Mouse (Mus musculus) MEL (cell line): Measurements from ENCODE around the gene Lsm7. TPM values are rescaled to one million over a fixed set of nuclear protein-coding genes. Genes with fewer than 3 reads are reported as not detected.
A peak's percentile ranks its signal among the peaks of the same experiment; 100 is the strongest.

ENCODE experiments used
- DNase-seq: peaks from one replicate; pipeline ENCODE4 v3.0.0; 2011; ENCODE audit warnings: low read depth, low spot score
- H3K27ac ChIP-seq: 2 replicates; pipeline ENCODE4 v1.5.1; 2012; ENCODE audit warnings: low read depth, mild to moderate bottlenecking, control low read depth, low read length, moderate library complexity; ENCODE audit not compliant: control insufficient read depth
- H3K27me3 ChIP-seq, 2 experiments: fragments of 150-350 bp in 1 of 2; sonication (generic) in 1 of 2; 2 replicates each; pipeline ENCODE4 v1.6.1; 2012; ENCODE audit warnings: low read length in 2 of 2, mild to moderate bottlenecking in 2 of 2, improper control_type of control experiment in 1 of 2, moderate library complexity in 1 of 2; ENCODE audit not compliant: insufficient read depth in 2 of 2, control insufficient read depth in 1 of 2
- H3K36me3 ChIP-seq, 2 experiments: 2 replicates each; pipeline ENCODE4 v1.6.1; 2012 to 2014; ENCODE audit warnings: low read length in 2 of 2, improper control_type of control experiment in 1 of 2, inconsistent platforms in 1 of 2, mild to moderate bottlenecking in 1 of 2; ENCODE audit not compliant: insufficient read depth in 2 of 2, control insufficient read depth in 1 of 2
- H3K4me1 ChIP-seq, 2 experiments: fragments of 150-350 bp in 1 of 2; sonication (generic) in 1 of 2; 2 replicates each; pipeline ENCODE4 v1.6.1; 2012; ENCODE audit warnings: low read length in 2 of 2, improper control_type of control experiment in 1 of 2, mild to moderate bottlenecking in 1 of 2; ENCODE audit not compliant: insufficient read depth in 2 of 2, control insufficient read depth in 1 of 2
- H3K4me3 ChIP-seq, 2 experiments: fragments of 150-350 bp in 1 of 2; sonication (generic) in 1 of 2; 2 replicates each; pipeline ENCODE4 v1.5.1; 2012; ENCODE audit warnings: low read depth in 2 of 2, low read length in 2 of 2, mild to moderate bottlenecking in 2 of 2, moderate library complexity in 2 of 2, control low read depth in 1 of 2, improper control_type of control experiment in 1 of 2; ENCODE audit not compliant: control insufficient read depth in 1 of 2, insufficient read depth in 1 of 2
- H3K79me2 ChIP-seq: 2 replicates; pipeline ENCODE4 v1.6.1; 2012; ENCODE audit warnings: mild to moderate bottlenecking, low read length, moderate library complexity; ENCODE audit not compliant: control insufficient read depth, poor library complexity, insufficient read depth
- H3K9ac ChIP-seq: 2 replicates; pipeline ENCODE4 v1.6.1; 2012; ENCODE audit warnings: low read depth, mild to moderate bottlenecking, control low read depth, low read length, moderate library complexity; ENCODE audit not compliant: control insufficient read depth, poor library complexity, severe bottlenecking
- H3K9me3 ChIP-seq: fragments of 150-350 bp; sonication (generic); replicated peaks from 2 replicates; pipeline ENCODE4 v1.6.1; 2012; ENCODE audit warnings: mild to moderate bottlenecking, low read length, improper control_type of control experiment, moderate library complexity; ENCODE audit not compliant: insufficient read depth
- CHD2 ChIP-seq: IDR thresholded peaks from 2 replicates; pipeline ENCODE4 v1.6.1; 2011; ENCODE audit warnings: low read length, improper control_type of control experiment
- CTCF ChIP-seq, 3 experiments: IDR thresholded peaks in 2 of 3; conservative IDR thresholded peaks in 1 of 3; 2 replicates each; pipeline ENCODE4 v1.5.1; 2011 to 2012; ENCODE audit warnings: low read length in 3 of 3, low read depth in 2 of 3, mild to moderate bottlenecking in 2 of 3, improper control_type of control experiment in 1 of 3, inconsistent platforms in 1 of 3, mixed read lengths in 1 of 3, moderate library complexity in 1 of 3; ENCODE audit not compliant: control insufficient read depth in 1 of 3, insufficient read depth in 1 of 3, poor library complexity in 1 of 3, severe bottlenecking in 1 of 3
- EP300 ChIP-seq, 2 experiments: IDR thresholded peaks; 2 replicates each; pipeline ENCODE4 v1.6.1; 2011; ENCODE audit warnings: improper control_type of control experiment in 2 of 2, low read length in 2 of 2, low read depth in 1 of 2, mild to moderate bottlenecking in 1 of 2
- GABPA ChIP-seq: IDR thresholded peaks from 2 replicates; pipeline ENCODE4 v1.6.1; 2012; ENCODE audit warnings: low read depth, mild to moderate bottlenecking, inconsistent platforms, low read length, improper control_type of control experiment, moderate library complexity
- GATA1 ChIP-seq: IDR thresholded peaks from 2 replicates; pipeline ENCODE4 v1.6.1; 2011; ENCODE audit warnings: low read depth, low read length, improper control_type of control experiment
- MAFK ChIP-seq: IDR thresholded peaks from 2 replicates; pipeline ENCODE4 v1.6.1; 2011; ENCODE audit warnings: low read depth, mild to moderate bottlenecking, low read length, improper control_type of control experiment, borderline replicate concordance
- MEF2A ChIP-seq: IDR thresholded peaks from 2 replicates; pipeline ENCODE4 v1.6.1; 2014; ENCODE audit warnings: low read depth, mild to moderate bottlenecking, inconsistent platforms, low read length, improper control_type of control experiment; ENCODE audit not compliant: poor library complexity, insufficient replicate concordance, severe bottlenecking; ENCODE audit errors: extremely low read depth
- MYC ChIP-seq: IDR thresholded peaks from 2 replicates; pipeline ENCODE4 v1.6.1; 2011; ENCODE audit warnings: low read depth, mild to moderate bottlenecking, low read length, improper control_type of control experiment, moderate library complexity
- NRF1 ChIP-seq: IDR thresholded peaks from 2 replicates; pipeline ENCODE4 v1.6.1; 2014; ENCODE audit warnings: low read depth, mild to moderate bottlenecking, inconsistent platforms, low read length, improper control_type of control experiment, moderate library complexity; ENCODE audit not compliant: poor library complexity, insufficient read depth, severe bottlenecking
- POLR2A ChIP-seq, 2 experiments: IDR thresholded peaks; 2 replicates each; pipeline ENCODE4 v1.6.1; 2011 to 2012; ENCODE audit warnings: low read length in 2 of 2, mild to moderate bottlenecking in 2 of 2, control low read depth in 1 of 2, improper control_type of control experiment in 1 of 2, low read depth in 1 of 2, moderate library complexity in 1 of 2; ENCODE audit not compliant: control insufficient read depth in 1 of 2, insufficient read depth in 1 of 2, poor library complexity in 1 of 2
- RCOR1 ChIP-seq: IDR thresholded peaks from 2 replicates; pipeline ENCODE4 v1.6.1; 2012; ENCODE audit warnings: low read depth, mild to moderate bottlenecking, inconsistent platforms, low read length, improper control_type of control experiment
- SIN3A ChIP-seq: IDR thresholded peaks from 2 replicates; pipeline ENCODE4 v1.6.1; 2012; ENCODE audit warnings: low read length, improper control_type of control experiment, inconsistent platforms
- TAL1 ChIP-seq: IDR thresholded peaks from 2 replicates; pipeline ENCODE4 v1.6.1; 2012; ENCODE audit warnings: mild to moderate bottlenecking, inconsistent platforms, low read length, moderate library complexity, mixed read lengths
- TBP ChIP-seq: IDR thresholded peaks from 2 replicates; pipeline ENCODE4 v1.8.0; 2011; ENCODE audit warnings: low read depth, low read length, improper control_type of control experiment
- TCF12 ChIP-seq: IDR thresholded peaks from 2 replicates; pipeline ENCODE4 v1.6.1; 2014; ENCODE audit warnings: low read depth, mild to moderate bottlenecking, inconsistent platforms, low read length, improper control_type of control experiment, moderate library complexity
- UBTF ChIP-seq: IDR thresholded peaks from 2 replicates; pipeline ENCODE4 v1.6.1; 2012; ENCODE audit warnings: low read depth, mild to moderate bottlenecking, inconsistent platforms, low read length, improper control_type of control experiment, moderate library complexity, borderline replicate concordance; ENCODE audit not compliant: insufficient read depth
- USF1 ChIP-seq: IDR thresholded peaks from 2 replicates; pipeline ENCODE4 v1.6.1; 2014; ENCODE audit warnings: low read depth, mild to moderate bottlenecking, inconsistent platforms, low read length, improper control_type of control experiment, moderate library complexity
- ZKSCAN1 ChIP-seq: IDR thresholded peaks from 2 replicates; pipeline ENCODE4 v1.6.1; 2012; ENCODE audit warnings: low read depth, mild to moderate bottlenecking, inconsistent platforms, low read length, improper control_type of control experiment, moderate library complexity
- ZMIZ1 ChIP-seq: IDR thresholded peaks from 2 replicates; pipeline ENCODE4 v1.6.1; 2012; ENCODE audit warnings: low read depth, mild to moderate bottlenecking, inconsistent platforms, low read length, improper control_type of control experiment, moderate library complexity
- polyA plus RNA-seq, 2 experiments: library from polyadenylated mRNA; stranded (reverse) in 1 of 2; unstranded in 1 of 2; fragments of >175 nt in 1 of 2; fragments of >200 nt in 1 of 2; gene quantifications; 2 replicates each; pipeline versions ENCODE4 v1.2.1 to v1.2.4; 2012; ENCODE audit warnings: low replicate concordance in 2 of 2, low read depth in 1 of 2; ENCODE audit not compliant: insufficient read length in 2 of 2, insufficient read depth in 1 of 2, missing spikeins in 1 of 2
- total RNA-seq: library from RNA; depleted of rRNA; stranded (reverse); fragments of 300-350 nt; gene quantifications from 2 replicates; pipeline ENCODE4 v1.2.3, GENCODE M21; 2012

The Lsm7 gene
- total and polyA plus RNA-seq, 3 experiments: 246 to 637 TPM; not detected in 1

DNA sequence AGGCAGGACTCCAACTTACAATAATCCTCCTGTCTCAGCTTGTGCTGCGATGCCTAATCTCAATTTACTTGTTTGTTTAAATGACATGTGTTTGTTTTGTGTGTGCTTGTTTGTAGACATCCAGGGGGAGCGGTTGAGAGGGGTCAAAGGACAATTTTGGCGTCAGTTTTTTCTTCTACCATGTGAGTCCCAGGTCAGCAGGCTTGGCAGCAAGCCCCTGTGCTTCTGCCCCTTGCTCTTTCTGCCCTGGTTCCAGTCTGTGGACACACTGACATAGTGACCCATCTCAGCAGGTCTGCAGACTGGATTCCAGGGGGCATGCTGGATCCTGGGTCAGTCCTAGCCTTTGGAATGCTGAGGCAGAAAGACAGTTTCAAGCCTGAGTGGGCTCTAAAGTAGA is 35.6 kb downstream of the Lsm7 start:
- Histone ChIP-seq H3K9me3 (no peaks in the 10 kb centered on the region), H3K4me1 (peaks cover 5 to 12% of the 10 kb centered on the region in 2 experiments), H3K4me3 (peak overlapping the region in 1 of 2 experiments; percentile 21; a peak in 1 of 4 replicates), H3K27me3 (no peaks in the 10 kb centered on the region)
- no peak for TF ChIP-seq ZKSCAN1
- 0 out of 2 replicates have a peak, but pooled peaks have one; percentile 5 for TF ChIP-seq MYC
- 0 out of 2 replicates have a peak, but pooled peaks have one; percentile 1 for TF ChIP-seq MEF2A
- TF ChIP-seq, all 39 proteins: peak for 2
- DNase-seq: no peak
- Histone ChIP-seq H3K36me3 (peaks cover 0 to 9% of the 10 kb centered on the region in 2 experiments; a peak in 1 of 4 replicates), H3K9ac (peak overlapping the region; percentile 38), H3K27ac (peak overlapping the region; percentile 62), H3K79me2 (no peaks in the 10 kb centered on the region)

DNA sequence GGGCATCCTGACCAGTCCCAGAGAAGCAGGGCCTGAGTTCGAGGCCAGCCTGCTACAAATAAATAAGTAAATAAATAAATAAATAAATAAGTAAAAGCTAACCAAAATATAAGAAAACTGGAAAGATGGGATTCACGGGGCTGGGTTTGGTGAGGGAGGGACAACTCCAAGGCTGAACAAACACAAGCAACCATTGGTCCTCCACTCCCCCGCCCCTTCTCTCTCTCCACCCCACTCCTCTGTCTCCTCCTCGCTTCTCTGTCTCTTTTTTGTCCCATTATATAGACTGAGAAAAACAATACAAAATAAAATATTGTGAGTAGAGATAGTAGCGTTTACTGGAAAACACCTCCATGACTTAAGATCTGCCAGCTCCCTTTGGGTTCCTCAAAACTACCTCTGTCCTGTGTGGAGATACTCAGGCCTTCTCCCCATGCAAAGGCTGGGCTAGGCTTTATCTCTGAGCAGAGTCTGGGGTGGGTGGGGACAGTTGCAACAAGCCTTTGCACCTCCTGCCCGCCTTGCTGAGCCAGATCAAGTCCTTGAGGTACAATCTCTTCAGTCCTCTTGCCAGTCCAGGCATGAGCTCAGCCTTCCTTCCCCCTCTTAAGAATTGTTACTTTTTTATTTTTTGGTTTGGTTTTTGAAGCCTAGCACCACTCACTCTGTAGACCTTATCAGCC is 36.3 kb downstream of the Lsm7 start:
- H3K36me3 ChIP-seq: peaks cover 0 to 8% of the 10 kb centered on the region in 2 experiments; a peak in 1 of 4 replicates
- H3K27me3 ChIP-seq: no peaks in the 10 kb centered on the region
- TF ChIP-seq TBP: peak; percentile 94
- no peak for TF ChIP-seq POLR2A (IDR thresholded peaks at IDR 0.05; ENCODE audit: control insufficient read depth in 1 of 2, insufficient read depth in 1 of 2, low read depth in 1 of 2, low read length in 2 of 2, poor library complexity in 1 of 2)
- TF ChIP-seq CTCF (IDR thresholded peaks at IDR 0.05 in 2 of 3, conservative IDR thresholded peaks at IDR 0.05 in 1 of 3; ENCODE audit: control insufficient read depth in 1 of 3, insufficient read depth in 1 of 3, low read depth in 2 of 3, low read length in 3 of 3, poor library complexity in 1 of 3, severe bottlenecking in 1 of 3): no peak
- peak in 1 of 2 experiments; percentile 57; a peak in 3 of 4 replicates for TF ChIP-seq EP300 (IDR thresholded peaks at IDR 0.05; ENCODE audit: low read depth in 1 of 2, low read length in 2 of 2)
- TF ChIP-seq USF1: no peak
- no peak for TF ChIP-seq ZMIZ1
- no peak for TF ChIP-seq GABPA
- peak; percentile 78 for TF ChIP-seq TAL1
- TF ChIP-seq RCOR1: peak; percentile 12; the same call in 1 of the 2 replicates
- peak; percentile 72 for TF ChIP-seq SIN3A
- no peak for TF ChIP-seq NRF1
- TF ChIP-seq GATA1: peak; percentile 73
- peak; percentile 84; the same call in 1 of the 2 replicates for TF ChIP-seq UBTF
- TF ChIP-seq MEF2A: 0 out of 2 replicates have a peak, but pooled peaks have one; percentile 20
- no peak for TF ChIP-seq CHD2
- TF ChIP-seq TCF12: peak; percentile 67
- TF ChIP-seq MYC: 0 out of 2 replicates have a peak, but pooled peaks have one; percentile 39
- no peak for TF ChIP-seq MAFK
- peak overlapping the region; percentile 62 for H3K27ac ChIP-seq
- H3K4me3 ChIP-seq: peak overlapping the region in 1 of 2 experiments; percentile 21; a peak in 1 of 4 replicates
- peak overlapping the region; percentile 38 for H3K9ac ChIP-seq
- no peaks in the 10 kb centered on the region for H3K79me2 ChIP-seq
- H3K4me1 ChIP-seq: peaks cover 5 to 12% of the 10 kb centered on the region in 2 experiments
- no peaks in the 10 kb centered on the region for H3K9me3 ChIP-seq
- DNase-seq: peak; percentile 95
